In the genomic region with DNA sequence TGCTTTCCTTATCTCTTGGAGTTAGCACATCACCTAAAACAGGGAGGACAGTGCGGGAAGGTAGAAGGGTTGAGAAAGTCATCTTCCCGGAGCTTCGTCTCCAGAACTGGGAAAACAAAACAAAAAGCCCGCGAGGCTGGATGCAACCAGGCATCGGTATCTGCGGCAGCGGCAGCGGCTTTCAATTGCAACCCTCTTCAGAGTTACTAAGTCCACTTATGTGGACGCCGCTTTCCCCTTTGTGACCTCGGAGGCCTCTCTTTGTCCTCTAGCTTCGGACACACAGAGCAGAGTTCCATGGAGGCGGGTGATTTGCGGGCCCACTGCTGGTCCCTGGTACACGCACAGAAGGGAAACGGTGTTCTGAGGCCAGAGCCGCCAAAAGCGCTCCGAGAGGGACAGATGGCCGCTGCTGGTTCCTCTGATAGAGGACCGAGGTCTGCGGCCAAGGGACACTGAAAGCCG, we compare ENCODE assay signal across 10 mouse cellular contexts. TPM values are rescaled to one million over a fixed set of nuclear protein-coding genes. Genes with fewer than 3 reads are reported as not detected.
DNase-seq lines count a peak whose midpoint lies in the region; ATAC-seq and TF ChIP-seq lines count a peak whose summit lies in the region.
"Had no signal": no experiment of that assay in that cellular context is flagged by ENCODE, and none has a peak within 500 bp of the region (broad histone marks: within the 10 kb centered on the region; RNA-seq: fewer than 3 reads in every experiment).

No protein-coding gene starts in this region.

- DNase-seq in forebrain, embryonic 11.5 days (ENCODE audit: low spot score): no peak
- DNase-seq in forebrain, embryonic 14.5 days (ENCODE audit: low spot score): no peak
- no peak for DNase-seq in lung, postnatal 0 days (ENCODE audit: low spot score)
- DNase-seq in lung, postnatal 4 days: no peak
- DNase-seq in forebrain, postnatal 0 days: peak; percentile 46
- DNase-seq in right cerebral cortex, postnatal 36 days (ENCODE audit: low spot score in 2 of 2): no peak
- no peak for DNase-seq in left cerebral cortex, postnatal 25 days (ENCODE audit: low spot score in 2 of 2)

- H3K36me3 ChIP-seq in forebrain, embryonic 11.5 days (ENCODE audit: control insufficient read depth, insufficient read depth, low read length): no peaks in the 10 kb centered on the region
- H3K36me3 ChIP-seq in forebrain, embryonic 14.5 days (ENCODE audit: control insufficient read depth, insufficient read depth, low read length): no peaks in the 10 kb centered on the region
- H3K36me3 ChIP-seq in lung, postnatal 0 days (ENCODE audit: insufficient read depth, low read length): no peaks in the 10 kb centered on the region
- no peaks in the 10 kb centered on the region for H3K36me3 ChIP-seq in forebrain, postnatal 0 days (ENCODE audit: insufficient read depth)
- no peaks in the 10 kb centered on the region for H3K36me3 ChIP-seq in midbrain, embryonic 16.5 days (ENCODE audit: control insufficient read depth, insufficient read depth, low read length)
- H3K36me3 ChIP-seq: limb, embryonic 12.5 days had no signal

- H3K4me1 ChIP-seq in forebrain, embryonic 11.5 days (replicated peaks; ENCODE audit: control insufficient read depth, insufficient read depth, low read length): peaks cover 18% of the 10 kb centered on the region; the same call in 1 of the 2 replicates
- peaks cover 9% of the 10 kb centered on the region; the same call in 1 of the 2 replicates for H3K4me1 ChIP-seq in forebrain, embryonic 14.5 days (ENCODE audit: control insufficient read depth, insufficient read depth, low read length)
- peaks cover 9% of the 10 kb centered on the region; the same call in 1 of the 2 replicates for H3K4me1 ChIP-seq in lung, postnatal 0 days (ENCODE audit: insufficient read depth, low read depth, low read length)
- 0 out of 2 replicates have a peak, but pooled peaks cover 10% of the 10 kb centered on the region for H3K4me1 ChIP-seq in forebrain, postnatal 0 days (ENCODE audit: insufficient read depth)
- peaks cover 17% of the 10 kb centered on the region for H3K4me1 ChIP-seq in midbrain, embryonic 16.5 days (ENCODE audit: control insufficient read depth, insufficient read depth, low read length)

- WGBS in forebrain, embryonic 11.5 days: under 1% methylated on average over 24 of the region's 24 CpGs
- WGBS in forebrain, embryonic 14.5 days: under 1% methylated on average over 24 of the region's 24 CpGs
- 1% methylated on average over 24 of the region's 24 CpGs for WGBS in lung, postnatal 0 days
- WGBS in forebrain, postnatal 0 days: 1% methylated on average over 24 of the region's 24 CpGs
- WGBS in midbrain, embryonic 16.5 days: under 1% methylated on average over 24 of the region's 24 CpGs

- peaks cover 92% of the 10 kb centered on the region for H3K27me3 ChIP-seq in forebrain, embryonic 11.5 days (ENCODE audit: control insufficient read depth, insufficient read depth, low read length)
- peaks cover 92% of the 10 kb centered on the region for H3K27me3 ChIP-seq in forebrain, embryonic 14.5 days (replicated peaks; ENCODE audit: control insufficient read depth, insufficient read depth, low read length)
- peaks cover 92% of the 10 kb centered on the region for H3K27me3 ChIP-seq in lung, postnatal 0 days (replicated peaks; ENCODE audit: insufficient read depth, low read length)
- peaks cover 87% of the 10 kb centered on the region for H3K27me3 ChIP-seq in forebrain, postnatal 0 days (ENCODE audit: insufficient read depth, low read length)
- H3K27me3 ChIP-seq in midbrain, embryonic 16.5 days (ENCODE audit: control insufficient read depth, insufficient read depth, low read depth, low read length): peaks cover 46% of the 10 kb centered on the region

- no peak for TF ChIP-seq EP300 in lung, postnatal 0 days (IDR thresholded peaks at IDR 0.05)

- H3K9ac ChIP-seq in forebrain, embryonic 11.5 days (ENCODE audit: low read length): no peak overlapping the region
- H3K9ac ChIP-seq in forebrain, embryonic 14.5 days (ENCODE audit: low read length): no peak overlapping the region
- no peak overlapping the region for H3K9ac ChIP-seq in lung, postnatal 0 days (replicated peaks; ENCODE audit: low read depth)
- H3K9ac ChIP-seq in forebrain, postnatal 0 days: no peak overlapping the region
- peak overlapping the region; percentile 50 for H3K9ac ChIP-seq in midbrain, embryonic 16.5 days (ENCODE audit: low read depth, low read length)
- H3K9ac ChIP-seq: limb, embryonic 12.5 days had no signal

- H3K9me3 ChIP-seq in forebrain, embryonic 11.5 days (ENCODE audit: control insufficient read depth, low read length): no peaks in the 10 kb centered on the region
- no peaks in the 10 kb centered on the region for H3K9me3 ChIP-seq in forebrain, embryonic 14.5 days (replicated peaks; ENCODE audit: control insufficient read depth, low read length)
- H3K9me3 ChIP-seq in lung, postnatal 0 days (ENCODE audit: low read length): no peaks in the 10 kb centered on the region
- H3K9me3 ChIP-seq in forebrain, postnatal 0 days (ENCODE audit: low read length): no peaks in the 10 kb centered on the region
- H3K9me3 ChIP-seq in midbrain, embryonic 16.5 days (replicated peaks; ENCODE audit: control insufficient read depth, low read length, poor library complexity, severe bottlenecking): no peaks in the 10 kb centered on the region
- H3K9me3 ChIP-seq: limb, embryonic 12.5 days had no signal

- H3K4me2 ChIP-seq in forebrain, embryonic 11.5 days (ENCODE audit: low read depth, low read length, severe bottlenecking): no peak overlapping the region
- no peak overlapping the region for H3K4me2 ChIP-seq in forebrain, embryonic 14.5 days (ENCODE audit: low read length)
- no peak overlapping the region for H3K4me2 ChIP-seq in lung, postnatal 0 days (replicated peaks; ENCODE audit: low read depth, low read length)
- H3K4me2 ChIP-seq in forebrain, postnatal 0 days (ENCODE audit: low read depth): no peak overlapping the region
- peak overlapping the region; percentile 48 for H3K4me2 ChIP-seq in midbrain, embryonic 16.5 days (ENCODE audit: low read length)
- H3K4me2 ChIP-seq: limb, embryonic 12.5 days had no signal

- intact Hi-C loops in left cerebral cortex, postnatal 25 days (cut with DNase I): no loop called here

- no peak overlapping the region for H3K27ac ChIP-seq in forebrain, embryonic 11.5 days (ENCODE audit: low read depth, low read length)
- H3K27ac ChIP-seq in forebrain, embryonic 14.5 days (ENCODE audit: low read depth, low read length): no peak overlapping the region
- H3K27ac ChIP-seq in lung, postnatal 0 days (ENCODE audit: low read length): no peak overlapping the region
- no peak overlapping the region for H3K27ac ChIP-seq in forebrain, postnatal 0 days (ENCODE audit: low read depth, low read length)
- peak overlapping the region; percentile 11; the same call in 1 of the 2 replicates for H3K27ac ChIP-seq in midbrain, embryonic 16.5 days (ENCODE audit: low read length)
- H3K27ac ChIP-seq: limb, embryonic 12.5 days had no signal

- ATAC-seq in forebrain, embryonic 11.5 days (replicated peaks; ENCODE audit: low FRiP score): no peak
- ATAC-seq in forebrain, embryonic 14.5 days: no peak
- no peak for ATAC-seq in lung, postnatal 0 days
- no peak for ATAC-seq in forebrain, postnatal 0 days
- ATAC-seq in midbrain, embryonic 16.5 days: no peak

- H3K4me3 ChIP-seq in forebrain, embryonic 11.5 days (ENCODE audit: low read depth, low read length): 0 out of 2 replicates have a peak overlapping the region, but pooled peaks have one; percentile 7
- H3K4me3 ChIP-seq in forebrain, embryonic 14.5 days (ENCODE audit: low read depth, low read length): no peak overlapping the region
- peak overlapping the region; percentile 5; the same call in 1 of the 2 replicates for H3K4me3 ChIP-seq in lung, postnatal 0 days (ENCODE audit: low read depth, low read length)
- no peak overlapping the region for H3K4me3 ChIP-seq in forebrain, postnatal 0 days (ENCODE audit: low read depth, low read length)
- H3K4me3 ChIP-seq in midbrain, embryonic 16.5 days (ENCODE audit: low read depth, low read length): peak overlapping the region; percentile 16; the same call in 1 of the 2 replicates
- H3K4me3 ChIP-seq: limb, embryonic 12.5 days; myocyte had no signal

- no peak for TF ChIP-seq CTCF in lung, postnatal 0 days (IDR thresholded peaks at IDR 0.05)
- no peak for TF ChIP-seq CTCF in forebrain, postnatal 0 days (IDR thresholded peaks at IDR 0.05; ENCODE audit: low read depth)

RNA-seq across cellular contexts. Expression of a gene that starts 3.5 kb away (rescaled TPM):
- not detected in 2 replicates for polyA plus RNA-seq in forebrain, embryonic 11.5 days (2014; fragmentation: Nextera tagmentation; extraction: Ambion mirVana)
- polyA plus RNA-seq in forebrain, embryonic 14.5 days (2014; fragmentation: Nextera tagmentation; extraction: Ambion mirVana): not detected in 2 replicates
- polyA plus RNA-seq in lung, postnatal 0 days (2015; fragmentation: Nextera tagmentation; extraction: Ambion mirVana): not detected in 2 replicates
- 0.05 and 0.46 TPM in 2 replicates for total RNA-seq in forebrain, postnatal 0 days (2014; rRNA removed)
- polyA plus RNA-seq in forebrain, postnatal 0 days (2015; fragmentation: Nextera tagmentation; extraction: Ambion mirVana): not detected in 2 replicates
- polyA plus RNA-seq in midbrain, embryonic 16.5 days (2015; fragmentation: Nextera tagmentation; extraction: Ambion mirVana): 0.55 and 0.72 TPM in 2 replicates
- total RNA-seq in left cerebral cortex, postnatal 25 days (2021): under 1 TPM; 0.14 to 0.25 TPM
- polyA plus RNA-seq: limb, embryonic 12.5 days; myocyte had no signal

Comparison
In these comparisons a context has a peak if more than half of its experiments do, and no peak if none do; other contexts are left out.
1. H3K4me3 ChIP-seq: peak in forebrain, embryonic 11.5 days (single experiment), lung, postnatal 0 days (single experiment) and midbrain, embryonic 16.5 days (single experiment); none in forebrain, embryonic 14.5 days (single experiment) and forebrain, postnatal 0 days (single experiment).